Mouse (Mus musculus): Measurements from ENCODE around the gene Bscl2. TPM values are rescaled to one million over a fixed set of nuclear protein-coding genes. Genes with fewer than 3 reads are reported as not detected.
"Not testable (repeated sequence)": the region's sequence is repeated elsewhere in the genome, so short reads cannot be mapped to it uniquely, and the experiment has no call there.

The Bscl2 gene
- polyA plus RNA-seq, 1 experiment, result 155 TPM

DNA sequence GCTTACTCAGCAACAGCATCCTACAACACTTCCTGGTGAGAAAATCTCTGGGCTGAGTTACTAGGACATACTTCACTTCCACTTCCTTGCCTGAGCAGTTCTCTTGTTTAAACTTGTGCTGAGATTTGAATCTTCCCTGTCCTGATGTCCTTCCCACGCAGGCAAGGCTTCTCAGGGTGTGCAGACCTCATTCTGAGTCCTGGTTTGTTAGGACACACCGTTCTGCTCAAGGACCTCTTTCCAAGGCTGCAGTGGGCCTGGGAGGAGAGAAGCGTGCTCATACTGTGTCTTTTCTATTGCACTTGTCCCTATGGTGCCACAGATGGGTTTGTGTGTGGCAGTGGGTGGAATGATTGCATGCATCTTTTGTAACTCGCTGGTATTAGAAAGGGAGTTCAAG, 4.3 kb upstream of the Bscl2 start:
- no peak overlapping the region for H3K27ac ChIP-seq (ENCODE audit: insufficient read depth, low read length)
- no peak for DNase-seq
- H3K4me1 ChIP-seq (ENCODE audit: control insufficient read depth, insufficient read depth, low read length), result 0 out of 2 replicates have a peak, but pooled peaks cover 2% of the 10 kb centered on the region
- no peak overlapping the region for H3K4me3 ChIP-seq (replicated peaks; ENCODE audit: insufficient read depth, low read depth, low read length)
- no peak for TF ChIP-seq CTCF (IDR thresholded peaks at IDR 0.05; ENCODE audit: borderline replicate concordance, insufficient read depth, low read depth, low read length)
- TF ChIP-seq POLR2A (IDR thresholded peaks at IDR 0.05; ENCODE audit: borderline replicate concordance, insufficient read depth, low read length), result no peak
- 80% methylated on average over 4 of the region's 4 CpGs for WGBS
- H3K27me3 ChIP-seq (ENCODE audit: control insufficient read depth, insufficient read depth, low read length), result no peaks in the 10 kb centered on the region

DNA sequence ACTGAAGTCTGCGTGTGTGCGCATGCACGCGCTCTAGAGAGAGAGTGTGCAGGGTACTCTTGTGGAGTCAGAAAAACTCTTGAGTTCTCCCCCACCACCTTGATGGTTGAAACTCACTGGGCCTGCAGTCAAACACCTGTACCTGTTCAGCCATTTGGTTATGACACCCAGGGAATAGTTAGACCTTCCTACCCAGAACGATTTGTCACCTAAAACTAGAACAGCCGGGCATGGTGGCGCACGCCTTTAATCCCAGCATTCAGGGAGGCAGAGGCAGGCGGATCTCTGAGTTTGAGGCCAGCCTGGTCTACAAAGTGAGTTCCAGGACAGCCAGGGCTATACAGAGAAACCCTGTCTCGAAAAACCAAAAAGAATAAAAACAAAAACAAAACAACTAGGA, 940 bp upstream of the Bscl2 start:
- H3K4me1 ChIP-seq (ENCODE audit: control insufficient read depth, insufficient read depth, low read length); H3K4me3 ChIP-seq (replicated peaks; ENCODE audit: insufficient read depth, low read depth, low read length); H3K27me3 ChIP-seq (ENCODE audit: control insufficient read depth, insufficient read depth, low read length); H3K27ac ChIP-seq (ENCODE audit: insufficient read depth, low read length); DNase-seq: not testable (repeated sequence)
- WGBS, result 96% methylated on average over 10 of the region's 10 CpGs

DNA sequence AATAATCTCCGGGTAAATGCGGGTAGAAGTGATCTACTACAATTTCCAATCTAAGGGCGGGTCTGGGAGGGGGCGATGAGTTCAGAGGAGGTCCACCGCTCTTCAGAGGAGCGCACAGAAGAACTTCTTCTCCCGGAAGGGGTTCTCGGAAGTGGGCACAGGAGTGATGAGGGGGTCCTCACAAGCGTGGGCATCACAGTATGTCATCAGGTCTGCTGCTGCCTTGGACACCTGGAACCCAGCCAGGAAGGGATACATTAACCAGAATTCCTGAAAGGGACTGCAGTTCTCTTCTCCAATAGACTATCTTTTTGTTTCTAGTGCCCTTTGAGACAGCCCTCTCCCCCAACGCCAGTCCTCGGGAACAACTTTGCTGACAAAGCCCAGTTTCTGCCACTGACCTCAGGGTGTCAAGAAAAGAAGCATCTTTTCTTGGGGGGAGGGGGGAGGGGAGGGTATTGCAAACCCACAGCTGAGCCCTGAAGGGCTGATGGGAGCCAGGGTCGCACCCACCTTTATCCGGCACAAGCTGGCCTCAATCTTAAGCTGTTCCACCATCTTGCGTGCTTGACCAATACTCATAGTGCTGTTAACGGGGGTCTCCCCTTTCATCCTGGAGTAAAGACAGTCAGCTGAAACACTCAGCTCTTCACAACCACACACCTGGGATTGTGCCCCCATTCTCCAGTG, 919 bp downstream of the Bscl2 start:
- peak; percentile 68 to 70 for DNase-seq
- 3% methylated on average over 15 of the region's 15 CpGs for WGBS
- TF ChIP-seq POLR2A (IDR thresholded peaks at IDR 0.05; ENCODE audit: borderline replicate concordance, insufficient read depth, low read length), result no peak
- TF ChIP-seq CTCF (IDR thresholded peaks at IDR 0.05; ENCODE audit: borderline replicate concordance, insufficient read depth, low read depth, low read length), result 0 out of 2 replicates have a peak, but pooled peaks have one; percentile 0
- H3K27ac ChIP-seq (ENCODE audit: insufficient read depth, low read length), result peak overlapping the region; percentile 92
- no peaks in the 10 kb centered on the region for H3K4me1 ChIP-seq (ENCODE audit: control insufficient read depth, insufficient read depth, low read length)
- H3K4me3 ChIP-seq (replicated peaks; ENCODE audit: insufficient read depth, low read depth, low read length), result peak overlapping the region; percentile 78
- no peaks in the 10 kb centered on the region for H3K27me3 ChIP-seq (ENCODE audit: control insufficient read depth, insufficient read depth, low read length)

DNA sequence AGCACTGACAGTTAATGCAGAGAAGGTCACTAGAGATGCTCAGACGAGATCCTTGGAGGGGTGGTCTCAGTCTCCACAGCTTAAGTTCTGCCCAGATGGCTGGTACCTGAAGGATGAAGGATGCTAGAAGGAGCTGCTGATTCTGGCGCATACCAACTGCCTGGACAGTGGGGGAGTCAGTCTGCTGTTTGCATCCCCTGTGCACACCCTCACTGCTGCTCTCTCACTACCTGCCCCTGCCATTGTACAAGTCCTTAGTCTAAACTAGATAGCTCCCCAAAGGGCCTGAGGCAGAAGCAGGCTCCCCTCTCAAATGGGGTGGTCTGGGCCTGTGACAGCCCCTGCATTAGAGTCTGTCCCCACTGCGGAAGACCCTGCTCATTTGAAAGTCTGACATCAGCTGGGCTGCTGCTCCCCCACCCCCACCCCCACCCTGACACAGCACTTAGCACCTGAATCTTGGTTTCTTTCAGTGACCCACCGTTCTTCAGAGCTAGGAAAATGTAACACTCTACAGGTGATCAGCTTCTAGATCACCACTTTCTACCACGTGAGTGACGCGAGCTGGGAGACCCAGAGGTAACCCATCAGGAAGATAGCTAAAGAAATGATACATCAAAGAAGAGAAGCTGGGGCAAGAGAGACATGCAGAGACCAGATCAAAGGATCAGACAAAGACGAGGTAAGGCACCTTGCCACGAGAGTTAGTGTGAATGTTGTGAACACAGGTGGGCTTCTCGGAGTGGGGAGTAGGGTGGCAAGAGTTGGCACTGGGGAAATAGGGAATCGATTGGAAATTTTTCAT, 2.0 kb downstream of the Bscl2 start, which contains the start of gene Gng3:
Gene Gng3 (minus strand): TSS at position 92 of the 805 bp plus-strand sequence.
- Histone ChIP-seq H3K4me3 (replicated peaks; ENCODE audit: insufficient read depth, low read depth, low read length) (peak within 1 kb of the TSS; percentile 78), H3K27me3 (ENCODE audit: control insufficient read depth, insufficient read depth, low read length) (no peaks in the 10 kb centered on the region), H3K27ac (ENCODE audit: insufficient read depth, low read length) (peak within 1 kb of the TSS; percentile 92), H3K4me1 (ENCODE audit: control insufficient read depth, insufficient read depth, low read length) (no peaks in the 10 kb centered on the region)
- peak; percentile 79; the same call in 1 of the 2 replicates for TF ChIP-seq POLR2A (IDR thresholded peaks at IDR 0.05; ENCODE audit: borderline replicate concordance, insufficient read depth, low read length)
- no peak for TF ChIP-seq CTCF (IDR thresholded peaks at IDR 0.05; ENCODE audit: borderline replicate concordance, insufficient read depth, low read depth, low read length)
- WGBS, result 11% methylated on average over 11 of the region's 11 CpGs
- DNase-seq, result peak; percentile 91 to 94

DNA sequence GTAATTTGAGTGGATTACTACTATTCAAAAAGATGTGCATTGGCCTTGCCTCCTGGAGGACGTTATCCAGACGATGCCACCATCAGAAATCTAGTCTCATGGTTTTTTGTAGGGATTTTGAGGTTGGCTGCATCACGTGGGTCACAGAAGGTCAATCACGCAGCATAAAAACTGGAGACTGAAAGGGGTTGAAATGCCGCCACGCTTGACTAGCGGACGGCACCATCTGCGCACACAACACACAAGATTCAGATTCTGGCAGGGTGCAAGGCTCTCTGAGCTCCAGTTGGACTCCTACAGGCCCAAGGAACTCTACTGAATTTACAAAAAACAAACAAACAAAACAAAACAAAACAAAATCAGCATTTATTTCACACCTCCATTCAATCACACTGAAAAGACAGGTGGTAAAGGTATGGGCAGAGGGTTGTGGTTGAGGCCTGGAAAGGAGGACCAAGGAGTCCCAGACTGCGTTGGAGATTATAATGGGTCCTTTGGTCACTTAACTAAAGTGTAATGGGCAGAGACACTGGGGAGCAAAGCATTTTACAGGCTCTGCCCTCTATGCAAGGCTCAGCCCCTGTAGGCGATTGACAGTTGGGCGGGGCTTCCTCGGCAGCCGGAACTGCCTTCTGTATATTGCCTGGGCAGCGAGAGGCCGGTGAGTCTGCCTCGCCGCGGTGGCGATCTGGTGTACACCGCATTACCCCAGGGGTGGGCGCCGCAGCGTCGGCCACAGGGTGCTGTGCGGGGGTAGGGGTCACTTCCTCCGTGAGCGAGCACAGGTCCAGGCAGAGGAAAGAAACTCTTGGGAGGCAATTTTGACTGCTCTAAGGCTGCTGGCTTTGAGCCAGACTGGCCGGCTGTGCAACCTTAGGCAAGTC, 2.9 kb downstream of the Bscl2 start:
- TF ChIP-seq CTCF (IDR thresholded peaks at IDR 0.05; ENCODE audit: borderline replicate concordance, insufficient read depth, low read depth, low read length), result no peak
- TF ChIP-seq POLR2A (IDR thresholded peaks at IDR 0.05; ENCODE audit: borderline replicate concordance, insufficient read depth, low read length), result peak; percentile 45; the same call in 1 of the 2 replicates
- 3% methylated on average over 29 of the region's 29 CpGs for WGBS
- H3K27me3 ChIP-seq (ENCODE audit: control insufficient read depth, insufficient read depth, low read length), result no peaks in the 10 kb centered on the region
- no peaks in the 10 kb centered on the region for H3K4me1 ChIP-seq (ENCODE audit: control insufficient read depth, insufficient read depth, low read length)
- peak; percentile 88 to 89 for DNase-seq
- H3K27ac ChIP-seq (ENCODE audit: insufficient read depth, low read length), result peak overlapping the region; percentile 92
- peak overlapping the region; percentile 78 for H3K4me3 ChIP-seq (replicated peaks; ENCODE audit: insufficient read depth, low read depth, low read length)

DNA sequence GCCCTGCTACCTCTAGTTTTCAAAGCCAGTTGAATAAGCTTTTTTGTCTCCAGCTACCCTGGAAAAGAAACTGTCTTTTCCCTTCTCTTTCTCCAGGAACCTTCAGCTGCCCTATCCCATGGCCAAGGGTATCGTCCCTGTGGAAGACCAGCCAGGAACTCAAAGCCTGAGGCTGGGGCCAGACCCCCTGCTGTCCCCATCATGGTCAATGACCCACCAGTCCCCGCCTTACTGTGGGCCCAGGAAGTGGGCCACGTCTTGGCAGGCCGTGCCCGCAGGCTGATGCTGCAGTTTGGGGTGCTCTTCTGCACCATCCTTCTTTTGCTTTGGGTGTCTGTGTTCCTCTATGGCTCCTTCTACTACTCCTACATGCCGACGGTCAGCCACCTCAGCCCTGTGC, 3.7 kb downstream of the Bscl2 start:
- peak; percentile 35 to 36 for DNase-seq
- peak overlapping the region; percentile 92 for H3K27ac ChIP-seq (ENCODE audit: insufficient read depth, low read length)
- TF ChIP-seq POLR2A (IDR thresholded peaks at IDR 0.05; ENCODE audit: borderline replicate concordance, insufficient read depth, low read length) (no peak), CTCF (IDR thresholded peaks at IDR 0.05; ENCODE audit: borderline replicate concordance, insufficient read depth, low read depth, low read length) (no peak)

DNA sequence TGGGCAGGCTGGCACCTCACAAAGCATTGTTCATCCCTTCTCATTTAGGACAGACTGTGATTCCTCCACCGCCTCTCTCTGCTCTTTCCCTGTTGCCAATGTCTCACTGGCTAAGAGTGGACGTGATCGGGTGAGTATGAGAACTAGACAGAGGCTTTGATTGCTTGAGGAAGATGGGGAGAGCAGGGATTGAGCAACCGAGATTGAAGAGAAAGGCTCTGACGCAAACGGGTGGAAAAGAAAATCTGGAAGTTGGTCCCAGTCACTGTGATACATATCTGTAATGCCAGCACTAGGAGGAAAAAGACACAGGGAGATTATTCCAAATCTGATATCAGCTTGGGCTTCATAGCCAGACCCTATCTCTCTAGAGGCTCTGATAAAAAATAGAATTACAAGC, 5.7 kb downstream of the Bscl2 start:
- Histone ChIP-seq H3K27me3 (ENCODE audit: control insufficient read depth, insufficient read depth, low read length) (no peaks in the 10 kb centered on the region), H3K4me3 (replicated peaks; ENCODE audit: insufficient read depth, low read depth, low read length) (no peak overlapping the region), H3K27ac (ENCODE audit: insufficient read depth, low read length) (no peak overlapping the region), H3K4me1 (ENCODE audit: control insufficient read depth, insufficient read depth, low read length) (no peaks in the 10 kb centered on the region)
- no peak for DNase-seq
- WGBS, result 85% methylated on average over 6 of the region's 6 CpGs
- TF ChIP-seq POLR2A (IDR thresholded peaks at IDR 0.05; ENCODE audit: borderline replicate concordance, insufficient read depth, low read length), result no peak
- TF ChIP-seq CTCF (IDR thresholded peaks at IDR 0.05; ENCODE audit: borderline replicate concordance, insufficient read depth, low read depth, low read length), result no peak

More for the DNA sequence above, 3.7 kb downstream of the Bscl2 start:
- 46% methylated on average over 7 of the region's 7 CpGs for WGBS
- H3K4me3 ChIP-seq (replicated peaks; ENCODE audit: insufficient read depth, low read depth, low read length), result peak overlapping the region; percentile 78
- no peaks in the 10 kb centered on the region for H3K4me1 ChIP-seq (ENCODE audit: control insufficient read depth, insufficient read depth, low read length)
- H3K27me3 ChIP-seq (ENCODE audit: control insufficient read depth, insufficient read depth, low read length), result no peaks in the 10 kb centered on the region
